Mouse (Mus musculus): ENCODE measurements around the gene Wdr6.

The Wdr6 gene

DNA sequence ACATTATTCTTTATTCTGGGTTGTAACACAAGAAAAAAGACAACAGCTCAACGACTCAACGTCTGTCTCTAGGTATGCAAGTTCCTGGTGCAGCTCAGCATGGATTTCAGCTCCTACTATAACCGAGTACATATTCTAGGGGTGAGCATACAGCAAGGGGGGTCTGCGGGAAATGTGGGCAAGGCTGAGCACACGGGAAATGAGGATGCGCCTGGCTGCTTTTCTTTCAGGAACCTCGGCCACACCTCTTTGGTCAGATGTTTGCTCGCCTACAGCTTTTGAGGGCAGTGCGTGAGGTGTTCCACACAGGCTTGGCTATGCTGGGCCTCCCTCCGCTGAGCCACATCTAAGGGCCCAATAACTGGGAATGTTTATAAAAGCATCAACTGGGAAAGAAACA is 6.2 kb downstream of the Wdr6 start:
- no peak for DNase-seq

DNA sequence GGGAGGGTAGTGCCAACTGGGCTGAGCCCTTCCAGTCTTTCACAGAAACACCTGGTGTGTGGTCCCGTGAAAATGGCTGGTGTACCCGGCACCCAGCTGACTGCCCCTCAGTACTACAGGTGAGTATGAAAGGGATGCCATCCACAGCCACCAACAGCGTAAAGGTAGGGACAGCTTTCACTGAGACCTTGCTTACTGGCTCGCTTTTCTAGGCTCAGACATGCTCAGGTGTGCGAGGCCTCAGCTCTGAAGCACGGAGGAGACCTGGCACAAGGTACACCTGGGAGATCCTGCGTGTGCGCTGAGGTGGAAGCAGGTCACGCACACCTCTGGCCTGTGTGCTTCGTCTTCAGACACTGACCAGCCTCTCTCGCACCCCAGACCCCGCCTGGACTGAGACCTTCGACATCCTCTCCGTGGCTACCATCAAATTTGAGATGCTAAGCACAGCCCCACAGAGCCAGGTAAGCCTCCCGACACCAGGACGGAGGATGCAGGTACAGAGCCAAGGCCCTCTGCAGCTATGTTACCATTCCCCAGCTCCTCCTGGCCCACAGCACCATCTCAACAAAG is 7.1 kb downstream of the Wdr6 start:
- no peak for DNase-seq

DNA sequence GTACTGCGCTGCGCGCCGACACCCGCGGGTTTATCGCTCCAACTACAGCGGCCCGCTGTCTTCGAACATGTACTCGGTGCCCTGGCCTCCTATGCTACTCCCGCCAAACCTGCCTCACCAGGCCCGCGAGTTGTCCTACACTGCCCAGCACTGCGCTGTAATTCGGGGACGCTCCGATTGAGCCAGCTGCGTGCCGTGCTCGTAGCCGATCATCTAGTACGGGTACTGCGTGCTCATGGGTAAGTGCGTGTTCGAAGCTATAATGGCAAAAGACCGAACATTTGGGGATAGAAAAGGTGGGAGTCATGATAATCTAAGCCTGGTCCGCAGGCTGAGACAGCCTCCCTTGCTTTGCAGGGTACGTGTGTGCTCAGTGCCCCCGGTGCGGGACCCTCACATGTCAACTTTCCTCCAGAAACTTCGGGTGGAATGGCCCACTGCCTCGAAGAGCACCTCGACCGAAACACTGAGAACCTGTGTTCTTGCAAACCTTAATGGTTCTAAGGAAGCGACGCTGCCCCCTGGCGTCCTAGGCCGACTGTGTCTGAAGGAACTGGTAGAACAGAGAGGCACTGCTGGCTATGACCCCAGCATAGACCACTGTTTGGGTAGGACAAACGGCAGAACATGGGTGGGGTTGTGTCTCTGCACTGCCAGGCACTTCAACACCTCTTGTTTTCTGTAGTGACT is 8.2 kb downstream of the Wdr6 start:
- DNase-seq, result peak; percentile 78

DNA sequence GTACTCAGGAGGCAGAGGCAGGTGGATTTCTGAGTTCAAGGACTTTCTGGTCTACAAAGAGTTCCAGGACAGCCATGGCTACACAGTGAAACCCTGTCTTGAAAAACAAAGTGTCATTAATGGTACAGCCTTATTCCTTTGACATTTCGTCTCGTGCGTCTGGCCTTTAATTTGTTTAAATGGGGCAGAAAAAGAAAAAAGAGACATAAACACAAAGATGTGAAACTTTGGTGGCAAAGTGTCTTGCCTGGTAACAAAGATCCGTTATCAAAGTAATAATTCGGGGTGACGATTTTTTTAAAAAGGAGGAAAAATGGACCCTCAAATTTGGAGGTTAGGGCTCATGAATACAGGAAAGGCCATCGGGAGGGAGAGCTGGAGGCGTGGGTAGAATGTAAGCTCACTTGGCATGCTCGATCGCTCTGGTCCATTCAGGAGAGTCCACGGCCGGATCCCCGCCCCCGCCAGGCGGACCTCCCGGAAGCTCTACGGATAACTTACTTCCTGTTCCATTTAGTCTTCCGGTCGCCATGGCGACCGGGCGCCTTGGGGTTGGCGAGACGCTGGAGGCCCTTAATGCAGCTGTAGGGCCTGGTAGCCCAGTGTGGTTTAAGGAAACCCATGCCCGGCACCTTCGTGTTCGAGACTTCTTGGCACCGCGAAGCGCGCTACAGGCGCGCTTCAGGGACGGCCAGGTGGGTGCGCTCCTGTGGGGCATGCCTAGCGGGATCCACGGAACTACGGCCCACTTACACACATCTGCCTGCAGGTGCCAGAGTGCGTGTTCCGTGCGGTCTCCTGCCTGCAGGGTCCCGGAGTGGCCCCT is 8.9 kb downstream of the Wdr6 start, which contains the start of gene Dalrd3:
Dalrd3 (plus strand) TSS at position 506 of the 826 bp plus-strand sequence.
- peak; percentile 96 for DNase-seq

DNA sequence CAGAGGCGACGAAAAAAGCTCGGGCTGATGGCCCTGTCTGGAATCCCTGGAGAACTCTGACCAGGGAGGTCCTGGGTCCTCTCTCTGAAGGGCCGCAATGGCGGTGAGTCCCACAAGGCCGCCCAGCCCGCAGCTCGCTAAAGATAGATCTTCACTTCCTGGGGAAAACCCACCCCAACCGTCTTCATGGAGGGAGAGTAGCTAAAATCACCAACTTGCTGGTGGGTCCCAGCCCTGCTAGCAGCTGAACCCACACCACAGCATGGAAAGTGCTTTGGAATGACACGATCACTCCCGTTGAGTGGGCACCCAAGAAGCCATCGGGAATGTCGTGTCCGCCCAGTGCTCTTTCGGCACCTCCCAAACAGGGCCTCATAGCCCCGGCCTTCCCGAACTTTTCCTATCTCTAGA is 10.0 kb downstream of the Wdr6 start:
- no peak for DNase-seq

DNA sequence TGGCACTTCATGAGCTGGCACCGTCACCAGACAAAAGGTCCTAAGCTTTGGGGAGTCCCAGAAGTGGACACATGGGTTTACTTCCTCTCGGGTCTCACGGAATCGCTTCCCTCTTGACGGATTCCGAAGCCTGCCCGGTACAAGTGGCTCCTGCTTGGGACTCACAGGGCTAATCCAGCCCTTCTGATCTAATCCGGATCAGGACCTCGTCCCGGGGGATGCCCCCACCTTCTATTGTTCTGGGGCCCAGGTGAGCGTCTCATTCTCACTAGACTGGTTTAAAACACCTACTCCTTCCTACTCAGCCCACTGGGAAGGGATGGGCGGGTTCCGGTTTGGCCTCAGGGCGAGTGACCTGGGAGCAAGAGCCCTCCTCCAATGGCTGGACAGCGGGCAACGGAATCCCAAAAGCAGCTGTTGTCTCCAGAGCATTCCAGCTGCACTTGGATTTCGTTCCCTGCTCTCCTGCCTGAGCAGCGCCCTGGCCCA is 10.6 kb downstream of the Wdr6 start:
- peak; percentile 61 for DNase-seq

DNA sequence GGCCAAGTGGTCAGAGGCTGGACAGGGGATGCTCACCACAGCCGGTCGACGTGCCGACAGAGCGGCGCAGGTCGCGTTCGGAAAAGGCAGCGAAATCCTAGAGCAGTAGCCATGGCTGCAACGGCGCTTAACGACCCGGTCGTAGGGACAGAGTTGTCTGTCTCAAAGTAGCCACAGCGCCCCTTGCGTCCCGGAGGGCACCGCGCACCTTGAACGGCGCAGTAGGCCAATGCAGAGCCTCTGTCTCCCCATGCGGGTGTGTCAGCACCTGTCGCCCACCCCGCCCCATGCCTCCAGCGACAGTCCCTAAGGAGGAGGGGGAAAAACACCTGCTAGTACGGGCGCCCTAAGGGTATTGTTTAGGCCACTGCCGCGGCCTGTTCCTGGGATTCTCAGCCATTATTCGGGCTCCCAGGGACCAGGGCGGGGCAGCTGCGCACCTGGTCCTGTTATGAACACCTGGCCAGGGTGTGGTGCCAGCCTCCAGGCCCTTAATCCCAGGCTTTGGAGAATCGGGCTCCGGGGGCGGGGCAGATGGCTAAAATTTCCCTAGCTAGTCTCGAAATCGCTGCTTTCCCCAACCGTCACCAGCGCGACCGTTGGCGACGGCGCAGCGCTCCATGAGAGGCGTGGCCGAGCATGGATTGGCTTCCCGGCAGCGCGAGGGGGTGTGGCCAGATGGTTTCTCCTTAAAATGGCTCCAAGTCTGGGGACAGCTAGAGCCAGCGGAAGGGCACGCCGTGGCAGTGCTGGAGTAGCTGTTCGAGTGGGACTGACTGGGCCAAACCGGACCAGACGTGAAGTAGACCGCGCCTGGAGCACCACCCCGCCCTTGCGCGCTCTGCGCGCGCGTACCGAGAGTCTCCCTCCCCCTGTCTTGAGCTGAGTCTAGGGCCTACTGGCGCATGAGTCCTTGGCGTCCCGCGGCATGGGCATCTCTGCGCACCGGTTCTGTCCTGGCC is 11.4 kb downstream of the Wdr6 start, which contains the start of gene Ndufaf3:
Ndufaf3 (minus strand) TSS at position 620 of the 962 bp plus-strand sequence.
- peak; percentile 96 for DNase-seq

DNA sequence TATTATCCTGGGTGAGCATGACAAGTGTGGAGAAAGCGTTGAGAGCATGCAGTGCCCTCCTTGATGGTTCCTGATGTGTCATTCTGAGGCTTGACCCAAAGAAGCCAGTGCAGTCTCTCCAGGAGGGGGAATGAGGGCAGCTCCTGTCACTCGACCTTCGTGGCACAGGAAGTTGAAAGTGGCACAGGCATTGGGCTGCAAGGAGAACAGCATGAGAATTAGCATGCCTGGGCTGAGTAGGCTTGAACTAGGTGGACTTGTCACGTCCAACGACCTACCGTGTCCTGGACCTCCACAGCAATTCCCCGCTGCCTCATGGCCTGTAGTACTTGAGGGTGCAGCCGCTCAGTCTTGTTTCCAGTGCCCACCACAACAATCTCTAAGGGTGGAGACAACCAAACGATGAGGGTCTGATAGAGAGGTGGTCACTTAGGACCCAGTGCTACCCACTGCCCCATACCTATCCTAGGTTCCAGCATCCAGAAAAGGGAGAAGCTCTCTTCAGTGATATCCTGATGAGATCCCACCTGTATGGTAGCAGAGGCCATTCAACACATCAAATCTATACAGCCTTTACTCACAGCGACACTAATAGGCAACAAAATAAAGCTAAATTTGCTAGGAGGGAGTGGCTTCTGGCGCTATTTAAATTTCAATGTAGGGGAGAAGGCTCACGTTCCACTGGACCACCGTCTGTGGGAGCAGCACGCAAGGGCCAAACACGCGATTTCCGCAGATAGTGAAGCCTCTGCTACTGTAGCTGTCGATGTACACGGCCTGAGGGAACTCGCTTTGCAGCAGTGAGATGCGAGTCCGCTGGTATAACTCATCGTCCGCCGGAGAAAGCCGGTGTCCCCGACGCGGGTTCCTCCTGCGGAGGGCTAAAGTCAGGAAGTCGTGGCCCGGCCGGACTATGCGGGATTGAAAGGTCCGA is 12.4 kb downstream of the Wdr6 start:
- no peak for DNase-seq

DNA sequence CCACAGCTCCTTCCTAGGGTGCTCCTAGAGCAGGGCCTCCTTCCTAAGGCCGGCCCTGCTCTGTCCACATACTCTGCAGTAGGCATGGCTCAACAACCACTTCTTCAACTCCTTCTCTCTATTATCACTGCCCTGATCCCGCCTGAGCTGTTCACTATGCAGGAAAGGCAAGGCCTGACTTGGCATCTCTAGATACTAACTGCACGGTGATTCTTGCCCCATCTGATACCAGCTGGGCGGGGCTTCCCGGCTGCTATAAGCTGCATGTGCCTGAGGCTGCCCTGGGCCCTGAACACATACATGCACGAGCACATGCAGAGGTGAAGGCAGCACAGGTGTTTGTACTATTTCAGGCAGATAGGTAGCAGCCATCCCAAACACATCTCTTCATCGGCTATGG is 14.4 kb downstream of the Wdr6 start:
- no peak for DNase-seq

DNA sequence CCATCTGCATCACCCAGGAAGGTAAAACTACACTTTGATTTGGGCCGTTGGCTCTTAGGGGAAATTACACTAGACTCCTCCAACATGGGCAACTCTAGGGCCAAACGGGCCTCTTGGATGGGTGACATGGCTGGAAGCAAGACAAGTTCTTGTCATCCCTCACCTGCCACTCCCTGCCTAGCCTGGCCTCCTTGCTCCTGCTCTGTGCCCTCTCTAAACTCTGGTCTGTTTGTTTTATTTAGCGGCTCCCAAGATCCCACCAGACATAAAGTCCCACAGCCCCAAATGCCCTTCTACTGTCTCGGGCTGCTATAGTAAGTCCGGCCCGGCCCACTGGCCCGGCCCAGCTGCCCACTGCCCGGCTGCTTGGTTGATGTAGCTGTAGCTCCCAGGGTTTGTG is 14.9 kb downstream of the Wdr6 start:
- no peak for DNase-seq

DNA sequence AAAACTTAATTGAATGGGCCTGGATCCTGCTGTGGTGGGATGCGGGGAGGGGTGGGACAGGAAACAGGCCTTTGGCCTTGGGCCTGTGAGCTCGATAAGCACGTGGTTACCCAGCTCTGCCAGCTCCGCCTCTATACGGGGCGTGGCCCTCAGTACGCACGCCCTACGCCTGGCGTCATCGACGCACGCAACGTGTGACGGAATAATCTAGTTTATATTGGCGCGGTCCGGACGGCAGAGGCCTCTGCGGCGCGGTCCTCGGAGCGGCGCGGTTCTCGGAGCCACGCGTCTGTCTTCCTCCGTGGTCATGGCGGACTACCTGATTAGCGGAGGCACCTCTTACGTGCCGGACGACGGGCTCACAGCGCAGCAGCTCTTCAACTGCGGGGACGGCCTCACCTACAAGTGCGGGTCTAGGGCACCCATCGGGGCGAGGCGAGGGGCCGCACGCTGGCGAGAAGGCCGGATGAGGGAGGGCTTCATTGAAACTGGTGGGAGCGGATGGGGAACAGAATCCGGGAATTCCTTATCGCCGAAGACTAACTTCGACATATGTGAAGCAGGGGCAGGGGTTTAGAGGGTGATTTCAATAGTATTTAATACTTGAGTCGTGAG is 18.2 kb downstream of the Wdr6 start, which contains the start of gene Impdh2:
Impdh2 (plus strand) TSS at position 60 of the 615 bp plus-strand sequence.
- peak; percentile 98 for DNase-seq

DNA sequence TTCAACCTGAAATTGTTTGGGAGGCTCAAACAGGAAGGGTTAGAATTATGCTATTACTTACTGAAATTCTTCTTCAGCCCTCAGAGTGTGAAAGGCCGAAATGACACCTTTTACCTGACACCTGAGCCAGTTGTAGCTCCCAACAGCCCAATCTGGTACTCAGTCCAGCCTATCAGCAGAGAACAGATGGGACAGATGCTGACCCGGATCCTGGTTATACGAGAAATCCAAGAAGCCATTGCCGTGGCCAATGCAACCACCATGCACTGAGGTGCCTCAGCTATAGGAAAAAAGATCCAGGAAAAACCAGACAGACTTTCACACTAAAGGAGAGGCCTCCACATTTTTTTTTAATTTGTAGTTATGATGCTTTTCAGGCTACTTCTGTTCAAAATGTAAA is 19.4 kb downstream of the Wdr6 start:
- no peak for DNase-seq

DNA sequence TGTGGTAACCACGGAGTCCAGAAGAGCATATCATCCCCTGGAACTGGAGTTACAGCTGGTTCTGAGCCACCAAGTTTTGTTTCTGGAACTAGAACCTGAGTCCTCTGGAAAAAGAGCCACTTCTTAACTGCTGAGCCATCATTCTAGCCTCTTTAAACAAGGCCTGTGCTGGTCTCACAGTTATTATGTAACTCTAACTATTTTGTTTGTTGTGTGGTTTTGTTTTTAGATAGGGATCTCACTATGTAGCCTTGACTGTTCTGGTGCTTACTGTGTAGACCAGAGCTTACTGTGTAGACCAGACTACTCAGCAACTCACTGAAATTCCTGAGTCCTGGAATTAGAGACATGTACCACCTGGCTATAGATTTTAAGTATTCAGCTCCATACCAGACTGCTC is 31.7 kb downstream of the Wdr6 start:
- no peak for DNase-seq

DNA sequence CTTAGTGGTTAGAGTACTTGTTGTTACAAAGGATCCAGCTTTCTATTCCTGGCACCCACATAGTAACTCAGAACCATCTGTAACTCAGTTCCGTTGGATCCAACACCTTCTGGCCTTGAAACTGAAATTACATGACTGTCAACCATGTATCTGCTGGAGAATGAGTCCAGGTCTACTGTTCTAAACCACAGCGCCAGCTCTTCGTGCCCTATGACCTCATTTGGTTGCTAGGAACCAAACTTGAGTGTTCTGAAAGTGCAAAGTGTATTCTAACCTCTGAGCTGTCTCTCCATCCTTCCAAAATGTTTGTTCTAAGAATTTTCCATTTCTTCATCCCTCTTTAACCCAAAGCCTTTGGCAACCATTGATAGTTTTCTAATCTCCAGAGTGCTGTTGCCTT is 32.6 kb downstream of the Wdr6 start:
- DNase-seq, result no peak

DNA sequence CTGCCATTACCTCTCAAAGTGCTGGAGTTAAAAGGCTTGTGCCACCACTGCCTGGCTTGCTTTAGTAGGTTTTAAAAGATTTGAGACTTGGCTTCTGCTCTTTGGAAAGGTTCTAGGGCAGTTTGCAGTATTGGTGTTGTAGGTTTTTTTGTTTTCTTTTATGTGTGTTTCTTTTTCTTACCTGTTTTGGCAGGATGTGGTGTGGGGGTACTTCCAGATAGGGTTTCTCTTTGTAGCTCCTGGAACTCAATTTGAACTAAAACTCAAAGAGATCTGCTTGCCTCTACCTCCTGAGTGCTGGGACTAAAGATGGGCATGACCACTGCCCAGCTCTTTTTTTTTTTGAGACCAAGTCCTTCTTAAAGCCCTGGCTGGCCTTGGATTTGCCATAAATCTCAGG is 37.7 kb downstream of the Wdr6 start:
- DNase-seq, result no peak

DNA sequence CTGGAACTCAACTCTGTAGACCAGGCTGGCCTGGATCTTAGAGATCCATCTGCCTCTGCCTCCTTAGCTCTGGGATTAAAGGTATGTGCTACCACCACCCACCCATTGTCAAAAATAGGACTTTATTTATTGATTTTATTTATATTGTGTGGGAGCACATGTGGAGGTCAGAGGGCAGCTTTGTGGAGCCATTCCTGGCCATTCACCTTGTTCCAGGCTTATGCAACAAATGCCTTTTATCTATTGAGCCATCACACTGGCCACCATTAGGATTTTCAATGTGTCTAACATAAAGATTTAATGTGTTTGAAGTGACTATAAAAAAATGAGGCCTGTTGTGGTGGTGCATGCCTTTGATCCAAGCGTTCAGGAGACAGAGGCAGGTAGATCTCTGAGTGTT is 47.0 kb downstream of the Wdr6 start:
- DNase-seq, result no peak

DNA sequence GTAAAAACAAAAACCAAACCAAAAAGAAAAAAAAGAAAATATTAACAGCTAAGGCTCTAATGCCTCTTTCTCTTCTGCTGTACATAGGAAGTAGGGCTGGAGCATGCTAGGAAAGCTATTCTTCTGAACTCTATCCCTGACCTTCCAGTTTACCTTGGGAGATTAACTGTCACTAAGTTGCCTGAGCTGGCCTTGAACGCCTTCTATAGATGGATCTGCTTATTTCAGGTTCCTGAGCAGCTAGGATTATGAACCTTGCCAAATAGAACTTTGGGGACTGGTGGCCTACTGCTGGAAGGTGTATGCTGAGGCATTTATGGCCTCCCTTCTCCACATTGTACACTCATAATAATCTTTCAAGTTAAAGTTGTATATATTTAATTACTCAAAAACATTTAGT is 47.6 kb downstream of the Wdr6 start:
- no peak for DNase-seq

DNA sequence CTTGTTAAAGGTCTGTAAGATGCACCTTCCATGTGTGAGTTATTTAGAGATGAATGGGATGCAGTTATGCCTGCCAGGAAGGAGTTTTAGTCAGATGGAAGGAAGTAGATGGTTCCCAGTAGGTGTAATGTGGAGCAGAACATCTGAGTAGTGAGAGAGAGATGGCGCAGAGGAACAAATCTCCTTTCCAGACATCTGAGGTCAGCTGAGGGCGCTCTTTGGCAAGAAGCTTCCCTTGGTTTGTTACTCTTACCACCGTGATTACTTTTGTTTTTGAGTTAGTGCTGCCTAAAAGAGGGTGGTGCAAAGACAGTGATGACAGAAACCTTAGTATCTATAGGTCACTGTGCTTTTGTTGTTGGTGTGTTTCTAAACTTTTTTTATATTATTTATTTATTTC is 53.1 kb downstream of the Wdr6 start:
- no peak for DNase-seq

DNA sequence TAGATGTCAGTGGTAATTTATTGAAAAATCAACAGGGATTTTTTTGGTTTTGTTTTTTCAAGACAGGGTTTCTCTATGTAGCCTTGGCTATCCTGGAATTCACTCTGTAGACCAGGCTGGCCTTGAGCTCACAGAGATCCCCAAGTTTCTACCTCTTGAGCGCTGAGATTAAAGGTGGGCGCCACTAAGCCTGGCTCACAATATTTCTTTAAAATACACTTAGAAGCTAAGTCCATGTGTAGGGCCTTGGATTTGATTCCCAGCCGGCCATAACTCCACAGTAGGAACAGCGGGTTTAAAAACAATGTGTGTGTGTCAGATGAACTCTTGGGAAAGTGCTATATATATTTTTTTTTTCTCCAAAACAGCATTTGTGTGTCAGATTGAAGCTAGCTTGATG is 55.2 kb downstream of the Wdr6 start:
- DNase-seq, result no peak
